Mouse (Mus musculus): ENCODE results near the gene Gsn. TPM values are rescaled to one million over a fixed set of nuclear protein-coding genes. Genes with fewer than 3 reads are reported as not detected.

Gene Gsn
- total RNA-seq, 1 experiment, result 165 TPM

- TF ChIP-seq HCFC1 (IDR thresholded peaks at IDR 0.05; ENCODE audit: borderline replicate concordance, insufficient read depth, low read length) (no peak), CHD2 (IDR thresholded peaks at IDR 0.05; ENCODE audit: low read depth, low read length) (no peak), MAFK (IDR thresholded peaks at IDR 0.05; ENCODE audit: insufficient read depth, low read depth, low read length) (no peak), ZC3H11A (IDR thresholded peaks at IDR 0.05; ENCODE audit: borderline replicate concordance, low read depth, low read length) (no peak)
Measured at GRCm38 (mm10) chr2:35272881-35273280, 16.7 kb downstream of the Gsn start.

DNA sequence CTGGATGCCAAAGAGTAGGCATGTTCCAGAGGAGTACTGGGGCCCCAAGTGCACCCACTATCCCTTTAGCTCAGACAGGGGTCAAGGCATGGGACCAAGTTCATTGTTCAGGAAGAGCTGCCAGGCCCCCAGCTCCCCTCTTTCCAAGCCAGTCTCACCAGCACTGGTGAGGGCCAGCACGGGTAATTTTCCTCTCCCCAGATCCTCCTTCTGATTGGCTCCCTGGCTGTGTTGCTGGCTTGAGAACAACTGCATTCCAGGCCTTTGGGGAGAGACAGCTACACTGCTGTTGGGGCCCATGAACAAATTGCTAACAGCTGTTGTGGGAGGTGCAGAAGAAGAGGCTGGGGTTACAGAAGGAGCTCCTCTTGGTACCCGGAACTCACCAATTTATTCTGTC is 17.4 kb downstream of the Gsn start:
- Histone ChIP-seq H3K27ac (ENCODE audit: insufficient read depth, low read depth, low read length, poor library complexity, severe bottlenecking) (no peak overlapping the region), H3K9me3 (ENCODE audit: control insufficient read depth, insufficient read depth, low read depth, low read length) (no peaks in the 10 kb centered on the region), H3K4me1 (ENCODE audit: control insufficient read depth in 2 of 2, insufficient read depth in 2 of 2, low read length in 2 of 2, poor library complexity in 1 of 2) (peaks cover 0 to 14% of the 10 kb centered on the region in 2 experiments; a peak in 2 of 4 replicates), H3K9ac (ENCODE audit: insufficient read depth, low read depth, low read length, poor library complexity, severe bottlenecking) (no peak overlapping the region), H3K36me3 (ENCODE audit: control insufficient read depth, insufficient read depth, low read length, poor library complexity, severe bottlenecking) (no peaks in the 10 kb centered on the region), H3K4me3 (ENCODE audit: insufficient read depth in 1 of 2, low read depth in 1 of 2, low read length in 2 of 2, poor library complexity in 1 of 2, severe bottlenecking in 1 of 2) (no peak overlapping the region)
- in situ Hi-C loops (cut with MboI; ENCODE audit: low sequenced_read_pairs in 2 of 2, unreplicated experiment in 2 of 2), result no loop called here
- TF ChIP-seq HCFC1 (IDR thresholded peaks at IDR 0.05; ENCODE audit: borderline replicate concordance, insufficient read depth, low read length), result no peak
- TF ChIP-seq ZNF384 (IDR thresholded peaks at IDR 0.05; ENCODE audit: low read depth, low read length), result no peak
- no peak for TF ChIP-seq CHD2 (IDR thresholded peaks at IDR 0.05; ENCODE audit: low read depth, low read length)
- TF ChIP-seq MAFK (IDR thresholded peaks at IDR 0.05; ENCODE audit: insufficient read depth, low read depth, low read length), result no peak
- no peak for TF ChIP-seq ZC3H11A (IDR thresholded peaks at IDR 0.05; ENCODE audit: borderline replicate concordance, low read depth, low read length)
- no peak for DNase-seq (ENCODE audit: low read depth, low spot score)

More at GRCm38 (mm10) chr2:35272881-35273280, 16.7 kb downstream of the Gsn start:
- Histone ChIP-seq H3K9me3 (ENCODE audit: control insufficient read depth, insufficient read depth, low read depth, low read length) (no peaks in the 10 kb centered on the region), H3K27ac (ENCODE audit: insufficient read depth, low read depth, low read length, poor library complexity, severe bottlenecking) (no peak overlapping the region), H3K9ac (ENCODE audit: insufficient read depth, low read depth, low read length, poor library complexity, severe bottlenecking) (no peak overlapping the region), H3K4me3 (ENCODE audit: insufficient read depth in 1 of 2, low read depth in 1 of 2, low read length in 2 of 2, poor library complexity in 1 of 2, severe bottlenecking in 1 of 2) (no peak overlapping the region), H3K36me3 (ENCODE audit: control insufficient read depth, insufficient read depth, low read length, poor library complexity, severe bottlenecking) (no peaks in the 10 kb centered on the region), H3K4me1 (ENCODE audit: control insufficient read depth in 2 of 2, insufficient read depth in 2 of 2, low read length in 2 of 2, poor library complexity in 1 of 2) (peaks cover 2 to 18% of the 10 kb centered on the region in 2 experiments; a peak in 2 of 4 replicates)
- DNase-seq (ENCODE audit: low read depth, low spot score), result no peak
- in situ Hi-C loops (cut with MboI; ENCODE audit: low sequenced_read_pairs in 2 of 2, unreplicated experiment in 2 of 2), result no loop called here

- H3K4me3 ChIP-seq (ENCODE audit: insufficient read depth in 1 of 2, low read depth in 1 of 2, low read length in 2 of 2, poor library complexity in 1 of 2, severe bottlenecking in 1 of 2), result no peak overlapping the region
- no peak overlapping the region for H3K9ac ChIP-seq (ENCODE audit: insufficient read depth, low read depth, low read length, poor library complexity, severe bottlenecking)
- H3K9me3 ChIP-seq (ENCODE audit: control insufficient read depth, insufficient read depth, low read depth, low read length), result no peaks in the 10 kb centered on the region
- no peaks in the 10 kb centered on the region for H3K36me3 ChIP-seq (ENCODE audit: control insufficient read depth, insufficient read depth, low read length, poor library complexity, severe bottlenecking)
- H3K4me1 ChIP-seq (ENCODE audit: control insufficient read depth in 2 of 2, insufficient read depth in 2 of 2, low read length in 2 of 2, poor library complexity in 1 of 2), result peaks cover 0 to 6% of the 10 kb centered on the region in 2 experiments; a peak in 2 of 4 replicates
- no peak for DNase-seq (ENCODE audit: low read depth, low spot score)
- in situ Hi-C loops (cut with MboI; ENCODE audit: low sequenced_read_pairs in 2 of 2, unreplicated experiment in 2 of 2), result no loop called here
- H3K27ac ChIP-seq (ENCODE audit: insufficient read depth, low read depth, low read length, poor library complexity, severe bottlenecking), result no peak overlapping the region
- TF ChIP-seq MAFK (IDR thresholded peaks at IDR 0.05; ENCODE audit: insufficient read depth, low read depth, low read length) (no peak), ZC3H11A (IDR thresholded peaks at IDR 0.05; ENCODE audit: borderline replicate concordance, low read depth, low read length) (no peak), CHD2 (IDR thresholded peaks at IDR 0.05; ENCODE audit: low read depth, low read length) (no peak), HCFC1 (IDR thresholded peaks at IDR 0.05; ENCODE audit: borderline replicate concordance, insufficient read depth, low read length) (no peak), ZNF384 (IDR thresholded peaks at IDR 0.05; ENCODE audit: low read depth, low read length) (no peak)
Measured at GRCm38 (mm10) chr2:35277686-35278085, 21.5 kb downstream of the Gsn start.

- in situ Hi-C loops (cut with MboI; ENCODE audit: low sequenced_read_pairs in 2 of 2, unreplicated experiment in 2 of 2), result no loop called here
- Histone ChIP-seq H3K27ac (ENCODE audit: insufficient read depth, low read depth, low read length, poor library complexity, severe bottlenecking) (no peak overlapping the region), H3K9ac (ENCODE audit: insufficient read depth, low read depth, low read length, poor library complexity, severe bottlenecking) (no peak overlapping the region), H3K4me1 (ENCODE audit: control insufficient read depth in 2 of 2, insufficient read depth in 2 of 2, low read length in 2 of 2, poor library complexity in 1 of 2) (no peaks in the 10 kb centered on the region), H3K9me3 (ENCODE audit: control insufficient read depth, insufficient read depth, low read depth, low read length) (no peaks in the 10 kb centered on the region), H3K4me3 (ENCODE audit: insufficient read depth in 1 of 2, low read depth in 1 of 2, low read length in 2 of 2, poor library complexity in 1 of 2, severe bottlenecking in 1 of 2) (no peak overlapping the region), H3K36me3 (ENCODE audit: control insufficient read depth, insufficient read depth, low read length, poor library complexity, severe bottlenecking) (no peaks in the 10 kb centered on the region)
- no peak for TF ChIP-seq HCFC1 (IDR thresholded peaks at IDR 0.05; ENCODE audit: borderline replicate concordance, insufficient read depth, low read length)
- TF ChIP-seq CHD2 (IDR thresholded peaks at IDR 0.05; ENCODE audit: low read depth, low read length), result no peak
- TF ChIP-seq MAFK (IDR thresholded peaks at IDR 0.05; ENCODE audit: insufficient read depth, low read depth, low read length), result no peak
- no peak for TF ChIP-seq ZC3H11A (IDR thresholded peaks at IDR 0.05; ENCODE audit: borderline replicate concordance, low read depth, low read length)
- no peak for TF ChIP-seq ZNF384 (IDR thresholded peaks at IDR 0.05; ENCODE audit: low read depth, low read length)
- DNase-seq (ENCODE audit: low read depth, low spot score), result no peak
Measured at GRCm38 (mm10) chr2:35278371-35279210, 22.4 kb downstream of the Gsn start.

Data from ES-E14 (cell line).